Mouse (Mus musculus) MEL (cell line): ENCODE measurements around the gene Art2b. TPM values are rescaled to one million over a fixed set of nuclear protein-coding genes. Genes with fewer than 3 reads are reported as not detected.

Source experiments
- DNase-seq: peaks from one replicate; pipeline ENCODE4 v3.0.0; 2011; ENCODE audit warnings: low read depth, low spot score
- H3K27ac ChIP-seq: 2 replicates; pipeline ENCODE4 v1.5.1; 2012; ENCODE audit warnings: low read depth, mild to moderate bottlenecking, control low read depth, low read length, moderate library complexity; ENCODE audit not compliant: control insufficient read depth
- H3K27me3 ChIP-seq, 2 experiments: fragments of 150-350 bp in 1 of 2; sonication (generic) in 1 of 2; 2 replicates each; pipeline ENCODE4 v1.6.1; 2012; ENCODE audit warnings: low read length in 2 of 2, mild to moderate bottlenecking in 2 of 2, improper control_type of control experiment in 1 of 2, moderate library complexity in 1 of 2; ENCODE audit not compliant: insufficient read depth in 2 of 2, control insufficient read depth in 1 of 2
- H3K36me3 ChIP-seq, 2 experiments: 2 replicates each; pipeline ENCODE4 v1.6.1; 2012 to 2014; ENCODE audit warnings: low read length in 2 of 2, improper control_type of control experiment in 1 of 2, inconsistent platforms in 1 of 2, mild to moderate bottlenecking in 1 of 2; ENCODE audit not compliant: insufficient read depth in 2 of 2, control insufficient read depth in 1 of 2
- H3K4me1 ChIP-seq, 2 experiments: fragments of 150-350 bp in 1 of 2; sonication (generic) in 1 of 2; 2 replicates each; pipeline ENCODE4 v1.6.1; 2012; ENCODE audit warnings: low read length in 2 of 2, improper control_type of control experiment in 1 of 2, mild to moderate bottlenecking in 1 of 2; ENCODE audit not compliant: insufficient read depth in 2 of 2, control insufficient read depth in 1 of 2
- H3K4me3 ChIP-seq, 2 experiments: fragments of 150-350 bp in 1 of 2; sonication (generic) in 1 of 2; 2 replicates each; pipeline ENCODE4 v1.5.1; 2012; ENCODE audit warnings: low read depth in 2 of 2, low read length in 2 of 2, mild to moderate bottlenecking in 2 of 2, moderate library complexity in 2 of 2, control low read depth in 1 of 2, improper control_type of control experiment in 1 of 2; ENCODE audit not compliant: control insufficient read depth in 1 of 2, insufficient read depth in 1 of 2
- H3K79me2 ChIP-seq: 2 replicates; pipeline ENCODE4 v1.6.1; 2012; ENCODE audit warnings: mild to moderate bottlenecking, low read length, moderate library complexity; ENCODE audit not compliant: control insufficient read depth, poor library complexity, insufficient read depth
- H3K9ac ChIP-seq: 2 replicates; pipeline ENCODE4 v1.6.1; 2012; ENCODE audit warnings: low read depth, mild to moderate bottlenecking, control low read depth, low read length, moderate library complexity; ENCODE audit not compliant: control insufficient read depth, poor library complexity, severe bottlenecking
- H3K9me3 ChIP-seq: fragments of 150-350 bp; sonication (generic); replicated peaks from 2 replicates; pipeline ENCODE4 v1.6.1; 2012; ENCODE audit warnings: mild to moderate bottlenecking, low read length, improper control_type of control experiment, moderate library complexity; ENCODE audit not compliant: insufficient read depth
- BHLHE40 ChIP-seq: IDR thresholded peaks from 2 replicates; pipeline ENCODE4 v1.6.1; 2012; ENCODE audit warnings: low read depth, mild to moderate bottlenecking, inconsistent platforms, low read length, improper control_type of control experiment, borderline replicate concordance
- CTCF ChIP-seq, 3 experiments: IDR thresholded peaks in 2 of 3; conservative IDR thresholded peaks in 1 of 3; 2 replicates each; pipeline ENCODE4 v1.5.1; 2011 to 2012; ENCODE audit warnings: low read length in 3 of 3, low read depth in 2 of 3, mild to moderate bottlenecking in 2 of 3, improper control_type of control experiment in 1 of 3, inconsistent platforms in 1 of 3, mixed read lengths in 1 of 3, moderate library complexity in 1 of 3; ENCODE audit not compliant: control insufficient read depth in 1 of 3, insufficient read depth in 1 of 3, poor library complexity in 1 of 3, severe bottlenecking in 1 of 3
- ELF1 ChIP-seq: IDR thresholded peaks from 2 replicates; pipeline ENCODE4 v1.6.1; 2014; ENCODE audit warnings: low read depth, mild to moderate bottlenecking, inconsistent platforms, low read length, improper control_type of control experiment, moderate library complexity
- GATA1 ChIP-seq: IDR thresholded peaks from 2 replicates; pipeline ENCODE4 v1.6.1; 2011; ENCODE audit warnings: low read depth, low read length, improper control_type of control experiment
- JUND ChIP-seq: IDR thresholded peaks from 2 replicates; pipeline ENCODE4 v1.6.1; 2011; ENCODE audit warnings: low read depth, mild to moderate bottlenecking, improper control_type of control experiment, low read length
- MAFK ChIP-seq: IDR thresholded peaks from 2 replicates; pipeline ENCODE4 v1.6.1; 2011; ENCODE audit warnings: low read depth, mild to moderate bottlenecking, low read length, improper control_type of control experiment, borderline replicate concordance
- MAX ChIP-seq: IDR thresholded peaks from 2 replicates; pipeline ENCODE4 v1.6.1; 2011; ENCODE audit warnings: low read length, improper control_type of control experiment
- MAZ ChIP-seq: IDR thresholded peaks from 2 replicates; pipeline ENCODE4 v1.6.1; 2012; ENCODE audit warnings: low read depth, mild to moderate bottlenecking, inconsistent platforms, low read length, improper control_type of control experiment
- MEF2A ChIP-seq: IDR thresholded peaks from 2 replicates; pipeline ENCODE4 v1.6.1; 2014; ENCODE audit warnings: low read depth, mild to moderate bottlenecking, inconsistent platforms, low read length, improper control_type of control experiment; ENCODE audit not compliant: poor library complexity, insufficient replicate concordance, severe bottlenecking; ENCODE audit errors: extremely low read depth
- MXI1 ChIP-seq: IDR thresholded peaks from 2 replicates; pipeline ENCODE4 v1.6.1; 2011; ENCODE audit warnings: mild to moderate bottlenecking, low read depth, low read length, improper control_type of control experiment
- MYB ChIP-seq: IDR thresholded peaks from 2 replicates; pipeline ENCODE4 v1.6.1; 2011; ENCODE audit warnings: mild to moderate bottlenecking, low read depth, low read length, improper control_type of control experiment
- MYC ChIP-seq: IDR thresholded peaks from 2 replicates; pipeline ENCODE4 v1.6.1; 2011; ENCODE audit warnings: low read depth, mild to moderate bottlenecking, low read length, improper control_type of control experiment, moderate library complexity
- NRF1 ChIP-seq: IDR thresholded peaks from 2 replicates; pipeline ENCODE4 v1.6.1; 2014; ENCODE audit warnings: low read depth, mild to moderate bottlenecking, inconsistent platforms, low read length, improper control_type of control experiment, moderate library complexity; ENCODE audit not compliant: poor library complexity, insufficient read depth, severe bottlenecking
- POLR2A ChIP-seq, 2 experiments: IDR thresholded peaks; 2 replicates each; pipeline ENCODE4 v1.6.1; 2011 to 2012; ENCODE audit warnings: low read length in 2 of 2, mild to moderate bottlenecking in 2 of 2, control low read depth in 1 of 2, improper control_type of control experiment in 1 of 2, low read depth in 1 of 2, moderate library complexity in 1 of 2; ENCODE audit not compliant: control insufficient read depth in 1 of 2, insufficient read depth in 1 of 2, poor library complexity in 1 of 2
- POLR2AphosphoS2 ChIP-seq: IDR thresholded peaks from 2 replicates; pipeline ENCODE4 v1.6.1; 2011; ENCODE audit warnings: low read length, improper control_type of control experiment
- RAD21 ChIP-seq: IDR thresholded peaks from 2 replicates; pipeline ENCODE4 v1.6.1; 2011; ENCODE audit warnings: mild to moderate bottlenecking, low read depth, low read length, improper control_type of control experiment
- SIN3A ChIP-seq: IDR thresholded peaks from 2 replicates; pipeline ENCODE4 v1.6.1; 2012; ENCODE audit warnings: low read length, improper control_type of control experiment, inconsistent platforms
- SMC3 ChIP-seq: IDR thresholded peaks from 2 replicates; pipeline ENCODE4 v1.6.1; 2011; ENCODE audit warnings: low read depth, low read length, improper control_type of control experiment
- USF2 ChIP-seq, 2 experiments: IDR thresholded peaks; 2 replicates each; pipeline ENCODE4 v1.6.1; 2011 to 2012; ENCODE audit warnings: improper control_type of control experiment in 2 of 2, low read length in 2 of 2, borderline replicate concordance in 1 of 2, inconsistent platforms in 1 of 2, low read depth in 1 of 2, mild to moderate bottlenecking in 1 of 2; ENCODE audit not compliant: insufficient read depth in 1 of 2
- ZC3H11A ChIP-seq: IDR thresholded peaks from 2 replicates; pipeline ENCODE4 v1.6.1; 2012; ENCODE audit warnings: low read depth, mild to moderate bottlenecking, inconsistent platforms, low read length, improper control_type of control experiment
- ZKSCAN1 ChIP-seq: IDR thresholded peaks from 2 replicates; pipeline ENCODE4 v1.6.1; 2012; ENCODE audit warnings: low read depth, mild to moderate bottlenecking, inconsistent platforms, low read length, improper control_type of control experiment, moderate library complexity
- ZMIZ1 ChIP-seq: IDR thresholded peaks from 2 replicates; pipeline ENCODE4 v1.6.1; 2012; ENCODE audit warnings: low read depth, mild to moderate bottlenecking, inconsistent platforms, low read length, improper control_type of control experiment, moderate library complexity
- polyA plus RNA-seq, 2 experiments: library from polyadenylated mRNA; stranded (reverse) in 1 of 2; unstranded in 1 of 2; fragments of >175 nt in 1 of 2; fragments of >200 nt in 1 of 2; gene quantifications; 2 replicates each; pipeline versions ENCODE4 v1.2.1 to v1.2.4; 2012; ENCODE audit warnings: low replicate concordance in 2 of 2, low read depth in 1 of 2; ENCODE audit not compliant: insufficient read length in 2 of 2, insufficient read depth in 1 of 2, missing spikeins in 1 of 2
- total RNA-seq: library from RNA; depleted of rRNA; stranded (reverse); fragments of 300-350 nt; gene quantifications from 2 replicates; pipeline ENCODE4 v1.2.3, GENCODE M21; 2012

Gene Art2b
- total and polyA plus RNA-seq, 3 experiments, result not detected

GRCm38 (mm10) chr7:101541734-101542133 lies 43.7 kb downstream of the Art2b start:
- peaks cover 6 to 7% of the 10 kb centered on the region in 2 experiments for H3K27me3 ChIP-seq
- TF ChIP-seq SMC3, result no peak
- TF ChIP-seq GATA1, result no peak
- TF ChIP-seq ZKSCAN1, result no peak
- no peak for TF ChIP-seq POLR2AphosphoS2
- TF ChIP-seq MYB, result no peak
- no peak for TF ChIP-seq ZC3H11A
- TF ChIP-seq, all 39 proteins: peak for 0

GRCm38 (mm10) chr7:101541132-101541531 lies 44.3 kb downstream of the Art2b start:
- H3K9ac ChIP-seq, result no peak overlapping the region
- TF ChIP-seq CTCF (IDR thresholded peaks at IDR 0.05 in 2 of 3, conservative IDR thresholded peaks at IDR 0.05 in 1 of 3; ENCODE audit: control insufficient read depth in 1 of 3, insufficient read depth in 1 of 3, low read depth in 2 of 3, low read length in 3 of 3, poor library complexity in 1 of 3, severe bottlenecking in 1 of 3) (peak; percentile 48 to 83 (median 73)), MYC (no peak), BHLHE40 (no peak), MXI1 (no peak), ZMIZ1 (no peak), POLR2A (IDR thresholded peaks at IDR 0.05; ENCODE audit: control insufficient read depth in 1 of 2, insufficient read depth in 1 of 2, low read depth in 1 of 2, low read length in 2 of 2, poor library complexity in 1 of 2) (no peak), ZKSCAN1 (no peak), USF2 (IDR thresholded peaks at IDR 0.05; ENCODE audit: borderline replicate concordance in 1 of 2, insufficient read depth in 1 of 2, low read depth in 1 of 2, low read length in 2 of 2) (no peak), SIN3A (no peak), MEF2A (no peak), NRF1 (no peak), JUND (no peak), MAX (no peak), RAD21 (peak; percentile 54), SMC3 (peak; percentile 84), ZC3H11A (peak; percentile 40), ELF1 (no peak), MAZ (no peak), MAFK (no peak)
- TF ChIP-seq, all 39 proteins: peak for 4
- Histone ChIP-seq H3K27ac (no peak overlapping the region), H3K79me2 (no peaks in the 10 kb centered on the region), H3K27me3 (peaks cover 6% of the 10 kb centered on the region in 2 experiments), H3K4me1 (peaks cover 0 to 4% of the 10 kb centered on the region in 2 experiments; a peak in 1 of 4 replicates), H3K9me3 (no peaks in the 10 kb centered on the region), H3K4me3 (no peak overlapping the region), H3K36me3 (no peaks in the 10 kb centered on the region)
- peak; percentile 69 for DNase-seq

More at GRCm38 (mm10) chr7:101541734-101542133, 43.7 kb downstream of the Art2b start:
- H3K27ac ChIP-seq, result no peak overlapping the region
- no peak overlapping the region for H3K4me3 ChIP-seq
- H3K9ac ChIP-seq, result no peak overlapping the region
- peaks cover 0 to 4% of the 10 kb centered on the region in 2 experiments; a peak in 1 of 4 replicates for H3K4me1 ChIP-seq
- no peaks in the 10 kb centered on the region for H3K79me2 ChIP-seq
- H3K9me3 ChIP-seq, result no peaks in the 10 kb centered on the region
- no peaks in the 10 kb centered on the region for H3K36me3 ChIP-seq
- DNase-seq, result no peak
